27 mouse cellular contexts compared by ENCODE assay signal in the genomic region with DNA sequence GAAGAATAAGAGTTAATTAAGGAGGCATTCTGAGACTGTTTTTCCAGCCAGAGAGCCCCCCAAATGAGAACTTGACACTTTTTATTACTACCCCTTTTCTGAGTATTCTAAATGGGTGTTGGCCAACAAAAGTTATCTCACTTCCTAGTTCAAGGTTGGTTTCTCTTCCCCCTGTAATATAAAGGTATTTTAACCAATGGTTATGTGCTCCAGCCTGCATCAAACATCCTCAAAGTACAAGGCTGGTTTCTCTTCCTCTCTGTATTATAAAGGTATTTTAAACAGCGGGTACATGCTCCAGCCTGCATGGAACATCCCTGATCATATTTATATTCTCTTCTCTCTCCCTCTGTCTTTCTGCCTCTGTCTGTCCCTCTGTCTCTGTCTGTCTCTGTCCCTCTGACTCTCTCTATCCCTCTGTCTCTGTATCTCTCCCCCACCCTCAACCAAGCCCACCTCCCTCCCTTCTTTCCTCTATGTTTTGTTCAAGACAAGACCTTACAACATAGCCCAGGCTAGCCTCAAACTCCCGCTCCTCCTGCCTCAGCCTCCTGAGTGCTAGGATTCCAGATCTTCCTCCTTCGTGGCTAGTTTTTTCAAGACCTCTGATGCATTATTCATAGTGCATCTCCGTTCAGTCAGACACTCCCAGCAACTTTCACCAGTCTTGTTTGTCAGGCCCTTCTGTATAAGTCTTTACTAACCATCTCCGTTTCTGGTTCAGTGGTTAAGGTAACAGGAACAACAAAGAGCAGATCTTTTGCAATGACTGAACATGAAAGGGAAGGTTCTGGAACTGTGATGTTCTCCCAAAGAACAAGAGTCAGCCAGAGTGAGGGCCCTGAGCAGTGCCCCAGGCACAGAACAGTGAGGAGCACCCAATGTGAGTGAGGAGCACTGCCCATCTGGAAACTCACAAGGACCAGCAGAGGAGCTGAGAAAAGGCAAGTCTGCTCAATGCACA. TPM values are rescaled to one million over a fixed set of nuclear protein-coding genes. Genes with fewer than 3 reads are reported as not detected.
DNase-seq lines count a peak whose midpoint lies in the region; ATAC-seq lines count a peak whose summit lies in the region.
"Had no signal": no experiment of that assay in that cellular context is flagged by ENCODE, and none has a peak within 500 bp of the region (broad histone marks: within the 10 kb centered on the region; RNA-seq: fewer than 3 reads in every experiment).

No protein-coding gene starts in this region.

- DNase-seq in A20 (ENCODE audit: low read depth, low spot score) = peak; percentile 84
- peak; percentile 39 to 42 for DNase-seq in B cell, adult 2 months
- no peak for DNase-seq in heart, postnatal 25 days (ENCODE audit: low spot score)
- DNase-seq in urinary bladder, postnatal 10 days (ENCODE audit: low spot score) = no peak
- no peak for DNase-seq in thymus, postnatal 10 days (ENCODE audit: low spot score in 2 of 2)
- DNase-seq: adrenal gland, adult 2 months; cerebellum, adult 11 months; cerebellum, adult 9-10 months; cerebellum, postnatal 36 days; embryo, embryonic 11 days; gastrocnemius, adult 2 months; gastrocnemius, postnatal 36 days; heart, postnatal 36 days; kidney, adult 9 months; kidney, postnatal 10 days; layer of hippocampus, postnatal 36 days; liver, embryonic 13.5 days; lung, adult 18-20 months; right cerebral cortex, adult 18-20 months had no signal

- peak; percentile 83 for ATAC-seq in common myeloid progenitor, adult 5-6 weeks (replicated peaks; ENCODE audit: low read depth, poor library complexity, severe bottlenecking)
- ATAC-seq in neutrophil, adult 5-6 weeks (ENCODE audit: extremely low read depth, insufficient number of reproducible peaks, low FRiP score, poor library complexity, severe bottlenecking) = peak; percentile 88
- ATAC-seq: activated CD4-positive, CD25-positive, alpha-beta regulatory T cell, adult 4 months; forebrain, embryonic 14.5 days; hindbrain, postnatal 0 days; intestine, embryonic 15.5 days; lung, postnatal 0 days; midbrain, embryonic 15.5 days had no signal

- intact Hi-C loops in heart, postnatal 25 days (cut with DNase I) = no loop called here

RNA-seq across cellular contexts. Expression of a gene that starts 41.2 kb away (rescaled TPM):
- total RNA-seq in common myeloid progenitor, adult 5-6 weeks (2017) = 4.9 and 5.5 TPM in 2 replicates
- total RNA-seq in neutrophil, adult 5-6 weeks (2017) = 6.4 and 7.1 TPM in 2 replicates
- 10 to 100 TPM; 32.6 to 33.2 TPM for total RNA-seq in heart, postnatal 25 days (2021)

Comparison
In these comparisons a context has a peak if more than half of its experiments do, and no peak if none do; other contexts are left out.
1. DNase-seq: peak in A20 (single experiment) and B cell, adult 2 months (2 of 2); none in heart, postnatal 25 days (single experiment), urinary bladder, postnatal 10 days (single experiment) and thymus, postnatal 10 days (0 of 2).